Mouse (Mus musculus) Patski (cell line): Measurements from ENCODE around the gene Wdr31. TPM values are rescaled to one million over a fixed set of nuclear protein-coding genes. Genes with fewer than 3 reads are reported as not detected.

Experiments used
- ATAC-seq: fragments of 100-300 bp; one replicate; pipeline ENCODE4 v1.8.0; 2021
- CTCF ChIA-PET: fragments of 350-600 bp; sonication (Branson Sonifier 250); formaldehyde crosslinking; loops from one replicate; lab custom pipeline; 2022; ENCODE audit warnings: inconsistent platforms; lab: Charles Lee
- POLR2A ChIA-PET: fragments of 350-600 bp; sonication (Branson Sonifier 250); formaldehyde crosslinking; loops from one replicate; lab custom pipeline; 2022; ENCODE audit warnings: antibody characterized with exemption, inconsistent platforms; lab: Charles Lee
- DNase-seq: peaks from one replicate; pipeline ENCODE4 v3.0.0-alpha.2; 2011; ENCODE audit warnings: low read depth, low spot score
- H3K27me3 ChIP-seq: fragments of 371-371 bp; one replicate; pipeline ENCODE4 v1.5.1; 2021
- CTCF ChIP-seq: fragments of 100-300 bp; IDR thresholded peaks from one replicate; pipeline ENCODE4 v1.5.1; 2021
- in situ Hi-C: fragments of 300-500 bp; cut with MboI; formaldehyde crosslinking; loops from 3 replicates; pipeline ENCODE4 v1.11.1; 2018; ENCODE audit warnings: low pct_unique_long_range_greater_than_20kb, mixed read lengths
- polyA plus RNA-seq: library from polyadenylated mRNA; unstranded; gene quantifications from one replicate; pipeline ENCODE4 v1.2.3, GENCODE M21; 2021

Wdr31 gene
- polyA plus RNA-seq, 1 experiment from 2014 or later, result 8.5 TPM

- no peak for DNase-seq
These were observed 15.7 kb downstream of the Wdr31 start for GRCm38 (mm10) chr4:62454995-62455394.

GRCm38 (mm10) chr4:62440986-62441385 is 29.7 kb downstream of the Wdr31 start:
- H3K27me3 ChIP-seq, result no peaks in the 10 kb centered on the region
- TF ChIP-seq CTCF, result no peak
- in situ Hi-C loops, result no loop called here
- DNase-seq (no peak), ATAC-seq (no peak)
- ChIA-PET CTCF (no interaction called here), POLR2A (no interaction called here)

More at GRCm38 (mm10) chr4:62454995-62455394, 15.7 kb downstream of the Wdr31 start:
- TF ChIP-seq CTCF, result peak; percentile 69
- ATAC-seq, result no peak
- H3K27me3 ChIP-seq, result no peaks in the 10 kb centered on the region
- CTCF ChIA-PET, result interaction anchor here (0.8 to 2.1 kb wide), 7 partner anchors 13 to 64 kb away, joined by 3 to 6 read pairs (median 4); partner anchors contain the start of genes Alad and Hdhd3
- POLR2A ChIA-PET, result interaction anchor here (0.6 kb wide), 1 partner anchor 30 kb away, joined by 3 read pairs; no protein-coding TSS in a partner anchor
- in situ Hi-C loops, result no loop called here

GRCm38 (mm10) chr4:62440544-62440943 is 30.2 kb downstream of the Wdr31 start:
- CTCF ChIA-PET, result no interaction called here
- no peak for DNase-seq

GRCm38 (mm10) chr4:62439793-62440192 is 30.9 kb downstream of the Wdr31 start:
- ATAC-seq (no peak), DNase-seq (no peak)
- POLR2A ChIA-PET, result no interaction called here
- in situ Hi-C loops, result no loop called here
- no peak for TF ChIP-seq CTCF
- no peaks in the 10 kb centered on the region for H3K27me3 ChIP-seq
- CTCF ChIA-PET, result no interaction called here

More at GRCm38 (mm10) chr4:62440544-62440943, 30.2 kb downstream of the Wdr31 start:
- POLR2A ChIA-PET, result no interaction called here
- in situ Hi-C loops, result no loop called here
- no peak for TF ChIP-seq CTCF
- H3K27me3 ChIP-seq, result no peaks in the 10 kb centered on the region
- no peak for ATAC-seq

- no peak for TF ChIP-seq CTCF
- in situ Hi-C loops, result no loop called here
- ATAC-seq (no peak), DNase-seq (no peak)
- ChIA-PET CTCF (no interaction called here), POLR2A (no interaction called here)
- no peaks in the 10 kb centered on the region for H3K27me3 ChIP-seq
These were observed 32.8 kb downstream of the Wdr31 start for GRCm38 (mm10) chr4:62437871-62438270.

GRCm38 (mm10) chr4:62437256-62437778 is 33.4 kb downstream of the Wdr31 start:
- ChIA-PET POLR2A (no interaction called here), CTCF (no interaction called here)
- no peak for TF ChIP-seq CTCF
- DNase-seq (no peak), ATAC-seq (no peak)
- H3K27me3 ChIP-seq, result no peaks in the 10 kb centered on the region
- in situ Hi-C loops, result no loop called here

- CTCF ChIA-PET, result no interaction called here
- ATAC-seq, result no peak
- POLR2A ChIA-PET, result interaction anchor here (0.6 kb wide), 1 partner anchor 30 kb away, joined by 4 read pairs; no protein-coding TSS in a partner anchor
- H3K27me3 ChIP-seq, result no peaks in the 10 kb centered on the region
- TF ChIP-seq CTCF, result no peak
- DNase-seq, result no peak
- in situ Hi-C loops, result no loop called here
These were observed 35.6 kb downstream of the Wdr31 start, which contains the start of gene Rnf183 for GRCm38 (mm10) chr4:62435081-62435480. TSS of gene Rnf183 (minus strand) at chr4:62435252.

- ATAC-seq, result peak; percentile 60
- CTCF ChIA-PET, result interaction anchor here (1.4 to 1.5 kb wide), 2 partner anchors 12 to 20 kb away, joined by 4 read pairs; no protein-coding TSS in a partner anchor
- POLR2A ChIA-PET, result interaction anchor here (0.6 to 0.7 kb wide), 2 partner anchors 26 to 31 kb away, joined by 3 to 4 read pairs; partner anchors contain the start of gene Cdc26
- no peak for DNase-seq
- no peak for TF ChIP-seq CTCF
- in situ Hi-C loops, result no loop called here
- H3K27me3 ChIP-seq, result no peaks in the 10 kb centered on the region
These were observed 36.5 kb downstream of the Wdr31 start for GRCm38 (mm10) chr4:62433939-62434870.

GRCm38 (mm10) chr4:62431522-62431921 is 39.2 kb downstream of the Wdr31 start:
- no peak for DNase-seq

GRCm38 (mm10) chr4:62430678-62431077 is 40.0 kb downstream of the Wdr31 start:
- ATAC-seq (no peak), DNase-seq (no peak)
- in situ Hi-C loops, result no loop called here
- ChIA-PET POLR2A (interaction anchor here (0.6 kb wide), 1 partner anchor 55 kb away, joined by 3 read pairs; no protein-coding TSS in a partner anchor), CTCF (no interaction called here)
- no peak for TF ChIP-seq CTCF
- H3K27me3 ChIP-seq, result no peaks in the 10 kb centered on the region

More at GRCm38 (mm10) chr4:62431522-62431921, 39.2 kb downstream of the Wdr31 start:
- ChIA-PET CTCF (no interaction called here), POLR2A (no interaction called here)
- no peaks in the 10 kb centered on the region for H3K27me3 ChIP-seq
- TF ChIP-seq CTCF, result no peak
- ATAC-seq, result no peak
- in situ Hi-C loops, result no loop called here
